Mouse (Mus musculus) kidney, embryonic 14.5 days (tissue): ENCODE data around the gene B3galt4. TPM values are rescaled to one million over a fixed set of nuclear protein-coding genes. Genes with fewer than 3 reads are reported as not detected.
"Not testable (repeated sequence)": the region's sequence is repeated elsewhere in the genome, so short reads cannot be mapped to it uniquely, and the experiment has no call there.

Source experiments
- ATAC-seq: fragments of 200-750 bp; cut with Nextera tagmentation; 2 replicates; pipeline ENCODE4 v1.8.0; 2017; ENCODE audit warnings: moderate number of reproducible peaks, mild to moderate bottlenecking, moderate TSS enrichment, moderate library complexity; ENCODE audit not compliant: low FRiP score, low TSS enrichment
- H3K27ac ChIP-seq: fragments of 300-500 bp; sonication (generic); 2 replicates; pipeline ENCODE4 v1.5.1; 2014; ENCODE audit warnings: low read depth, mild to moderate bottlenecking, low read length, moderate library complexity, mixed read lengths
- H3K27me3 ChIP-seq: fragments of 300-500 bp; sonication (generic); 2 replicates; pipeline ENCODE4 v1.6.1; 2014; ENCODE audit warnings: mild to moderate bottlenecking, low read length; ENCODE audit not compliant: control insufficient read depth, insufficient read depth
- H3K36me3 ChIP-seq: fragments of 300-500 bp; sonication (generic); 2 replicates; pipeline ENCODE4 v1.6.1; 2014; ENCODE audit warnings: low read length, mixed read lengths; ENCODE audit not compliant: control insufficient read depth, insufficient read depth
- H3K4me1 ChIP-seq: fragments of 300-500 bp; sonication (generic); 2 replicates; pipeline ENCODE4 v1.6.1; 2014; ENCODE audit warnings: low read length, mixed read lengths; ENCODE audit not compliant: control insufficient read depth, insufficient read depth
- H3K4me2 ChIP-seq: fragments of 300-500 bp; sonication (generic); replicated peaks from 2 replicates; pipeline ENCODE4 v1.6.1; 2014; ENCODE audit warnings: low read depth, mild to moderate bottlenecking, low read length
- H3K4me3 ChIP-seq: fragments of 300-500 bp; sonication (generic); 2 replicates; pipeline ENCODE4 v1.5.1; 2014; ENCODE audit warnings: mild to moderate bottlenecking, low read length
- H3K9ac ChIP-seq: fragments of 300-500 bp; sonication (generic); 2 replicates; pipeline ENCODE4 v1.6.1; 2014; ENCODE audit warnings: low read depth, mild to moderate bottlenecking, low read length, moderate library complexity
- H3K9me3 ChIP-seq: fragments of 300-500 bp; sonication (generic); 2 replicates; pipeline ENCODE4 v1.6.1; 2016; ENCODE audit warnings: low read length; ENCODE audit not compliant: control insufficient read depth
- WGBS: fragments of 180-500 bp; shearing (Covaris S2); extraction: QIAGEN DNeasy Blood & Tissue Kit; methylation state at CpG from one replicate; pipeline ENCODE4 v1.1.7; 2014; 5-methylcytosine and 5-hydroxymethylcytosine counted together
- polyA plus RNA-seq: library from polyadenylated mRNA; unstranded; fragments of >200 nt; fragmentation: Nextera tagmentation; extraction: Ambion mirVana; gene quantifications from 2 replicates; pipeline ENCODE4 v1.2.1, GENCODE M21; 2014

B3galt4 gene
- polyA plus RNA-seq, 1 experiment from 2014 or later = 2.8 TPM

- WGBS = 68% methylated on average over 13 of the region's 13 CpGs
- Histone ChIP-seq H3K4me1 (peaks cover 39% of the 10 kb centered on the region), H3K36me3 (peaks cover 60% of the 10 kb centered on the region), H3K9ac (peak overlapping the region; percentile 65; the same call in 1 of the 2 replicates), H3K4me3 (peak overlapping the region; percentile 36; the same call in 1 of the 2 replicates), H3K4me2 (peak overlapping the region; percentile 81)
- H3K9me3 ChIP-seq, H3K27me3 ChIP-seq, ATAC-seq, H3K27ac ChIP-seq: not testable (repeated sequence)
Observed at GRCm38 (mm10) chr17:33952015-33952414, 727 bp upstream of the B3galt4 start.

- Histone ChIP-seq H3K4me2 (peak overlapping the region; percentile 81), H3K4me3 (peak overlapping the region; percentile 36), H3K9me3 (no peaks in the 10 kb centered on the region), H3K27me3 (no peaks in the 10 kb centered on the region), H3K4me1 (peaks cover 36% of the 10 kb centered on the region), H3K36me3 (peaks cover 69% of the 10 kb centered on the region), H3K9ac (peak overlapping the region; percentile 65), H3K27ac (peak overlapping the region; percentile 92; the same call in 1 of the 2 replicates)
- no peak for ATAC-seq
- WGBS = 79% methylated on average over 10 of the region's 10 CpGs
Observed at GRCm38 (mm10) chr17:33950131-33950625, 1.1 kb downstream of the B3galt4 start.

DNA sequence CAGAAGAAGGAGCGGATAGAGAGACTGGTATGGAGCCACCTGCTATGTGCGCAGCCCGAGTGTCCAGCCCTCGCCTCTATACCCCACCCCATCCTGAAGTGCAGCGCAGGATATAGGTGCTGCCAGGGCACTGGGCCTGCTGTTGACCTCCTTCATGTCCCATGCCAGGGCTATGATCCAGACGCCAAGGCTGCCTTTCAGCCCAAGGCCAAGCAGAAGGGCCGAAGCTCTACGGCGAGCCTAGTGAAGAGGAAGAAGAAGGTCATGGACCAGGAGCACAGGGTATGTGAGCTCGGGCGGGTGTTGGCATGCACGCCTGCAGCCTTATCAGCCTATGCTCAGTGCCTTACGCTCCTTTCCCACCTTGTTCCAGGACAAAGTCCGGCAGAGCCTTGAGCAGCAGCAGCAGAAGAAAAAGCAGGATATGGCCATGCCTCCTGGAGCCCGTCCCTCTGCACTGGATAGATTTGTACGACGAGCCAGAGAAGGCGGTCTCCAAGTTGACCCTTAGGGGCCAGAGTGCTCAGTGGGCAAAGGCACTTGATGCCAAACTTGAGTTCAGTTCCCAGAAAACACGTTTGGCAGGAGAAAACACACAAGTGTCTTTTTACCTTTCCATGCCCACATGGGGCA is 2.3 kb downstream of the B3galt4 start:
- no peaks in the 10 kb centered on the region for H3K27me3 ChIP-seq
- no peak overlapping the region for H3K4me3 ChIP-seq
- no peak overlapping the region for H3K4me2 ChIP-seq
- ATAC-seq = no peak
- H3K27ac ChIP-seq = no peak overlapping the region
- no peaks in the 10 kb centered on the region for H3K9me3 ChIP-seq
- 92% methylated on average over 19 of the region's 19 CpGs for WGBS
- H3K4me1 ChIP-seq = peaks cover 32% of the 10 kb centered on the region
- H3K36me3 ChIP-seq = peaks cover 73% of the 10 kb centered on the region
- H3K9ac ChIP-seq = no peak overlapping the region

- Histone ChIP-seq H3K4me1 (peaks cover 25% of the 10 kb centered on the region), H3K27ac (no peak overlapping the region), H3K9me3 (no peaks in the 10 kb centered on the region), H3K4me3 (no peak overlapping the region), H3K27me3 (no peaks in the 10 kb centered on the region), H3K9ac (no peak overlapping the region), H3K4me2 (no peak overlapping the region), H3K36me3 (peaks cover 73% of the 10 kb centered on the region)
- ATAC-seq = no peak
- WGBS = 87% methylated on average over 22 of the region's 22 CpGs
Observed at GRCm38 (mm10) chr17:33948090-33948904, 3.0 kb downstream of the B3galt4 start.

GRCm38 (mm10) chr17:33947430-33948089 is 3.7 kb downstream of the B3galt4 start:
- H3K9me3 ChIP-seq = no peaks in the 10 kb centered on the region
- no peak overlapping the region for H3K27ac ChIP-seq
- peaks cover 71% of the 10 kb centered on the region for H3K36me3 ChIP-seq
- no peaks in the 10 kb centered on the region for H3K27me3 ChIP-seq
- H3K9ac ChIP-seq = no peak overlapping the region
- 92% methylated on average over 10 of the region's 10 CpGs for WGBS
- ATAC-seq = no peak
- peaks cover 17% of the 10 kb centered on the region for H3K4me1 ChIP-seq
- no peak overlapping the region for H3K4me2 ChIP-seq
- H3K4me3 ChIP-seq = no peak overlapping the region

DNA sequence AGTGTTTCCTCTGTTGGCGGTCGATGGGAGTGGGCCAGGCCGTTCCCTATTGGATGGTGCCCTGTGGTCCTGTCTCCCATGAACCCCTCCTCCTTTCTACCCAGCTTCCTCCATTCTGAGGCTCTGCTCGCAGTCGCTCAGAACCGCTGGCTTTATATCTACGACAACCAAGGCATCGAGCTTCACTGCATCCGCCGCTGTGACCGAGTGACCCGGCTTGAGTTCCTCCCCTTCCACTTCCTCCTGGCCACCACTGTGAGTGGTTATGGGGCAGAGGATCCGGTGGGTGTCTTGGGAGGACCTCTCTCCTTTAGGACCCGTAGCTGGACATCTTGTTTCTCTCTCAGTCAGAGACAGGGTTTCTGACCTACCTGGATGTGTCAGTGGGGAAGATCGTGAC is 7.8 kb downstream of the B3galt4 start:
- no peak for ATAC-seq
- Histone ChIP-seq H3K4me3 (no peak overlapping the region), H3K27ac (no peak overlapping the region), H3K9ac (no peak overlapping the region), H3K36me3 (peaks cover 47% of the 10 kb centered on the region), H3K4me1 (peaks cover 15% of the 10 kb centered on the region), H3K9me3 (no peaks in the 10 kb centered on the region), H3K27me3 (no peaks in the 10 kb centered on the region), H3K4me2 (no peak overlapping the region)
- 94% methylated on average over 15 of the region's 15 CpGs for WGBS

DNA sequence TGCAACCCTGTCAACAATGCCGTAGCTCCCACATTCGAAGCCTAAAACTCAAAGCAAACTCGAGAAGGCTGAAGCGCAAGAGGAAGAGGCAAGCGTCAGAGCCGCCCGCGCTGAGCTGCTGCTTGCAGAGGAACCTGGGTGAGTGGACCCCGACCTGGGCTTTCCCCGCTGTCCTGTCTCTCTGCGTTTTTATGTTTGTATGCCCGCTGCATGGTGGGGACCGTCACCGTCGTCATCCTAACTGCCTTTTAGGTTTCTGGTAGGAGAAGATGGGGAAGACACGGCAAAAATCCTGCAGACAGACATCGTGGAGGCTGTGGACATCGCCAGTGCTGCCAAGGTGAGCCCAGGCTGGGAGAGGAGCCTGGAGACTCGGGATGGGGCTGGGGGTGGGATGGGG is 9.9 kb downstream of the B3galt4 start:
- Histone ChIP-seq H3K27ac (no peak overlapping the region), H3K4me2 (peak overlapping the region; percentile 91), H3K4me1 (peaks cover 15% of the 10 kb centered on the region), H3K36me3 (peaks cover 48% of the 10 kb centered on the region), H3K9ac (peak overlapping the region; percentile 84), H3K27me3 (no peaks in the 10 kb centered on the region), H3K9me3 (no peaks in the 10 kb centered on the region), H3K4me3 (peak overlapping the region; percentile 79)
- 60% methylated on average over 19 of the region's 19 CpGs for WGBS
- ATAC-seq = no peak

- 0 out of 2 replicates have a peak, but pooled peaks have one; percentile 13 for ATAC-seq
- no peak overlapping the region for H3K27ac ChIP-seq
- peaks cover 46% of the 10 kb centered on the region for H3K36me3 ChIP-seq
- 3% methylated on average over 26 of the region's 26 CpGs for WGBS
- H3K4me3 ChIP-seq = peak overlapping the region; percentile 79
- peak overlapping the region; percentile 84 for H3K9ac ChIP-seq
- H3K4me2 ChIP-seq = peak overlapping the region; percentile 91
- H3K9me3 ChIP-seq = no peaks in the 10 kb centered on the region
- peaks cover 15% of the 10 kb centered on the region for H3K4me1 ChIP-seq
- no peaks in the 10 kb centered on the region for H3K27me3 ChIP-seq
Observed at GRCm38 (mm10) chr17:33940981-33941380, 10.3 kb downstream of the B3galt4 start.
